Mouse (Mus musculus) limb, embryonic 13.5 days (tissue): Measurements from ENCODE around the gene 0610040J01Rik. TPM values are rescaled to one million over a fixed set of nuclear protein-coding genes. Genes with fewer than 3 reads are reported as not detected.

Experiments used
- ATAC-seq: fragments of 200-750 bp; cut with Nextera tagmentation; 2 replicates; pipeline ENCODE4 v1.8.0; 2017; ENCODE audit warnings: low read depth, moderate number of reproducible peaks, moderate TSS enrichment; ENCODE audit not compliant: low FRiP score
- H3K27ac ChIP-seq: fragments of 300-500 bp; sonication (generic); 2 replicates; pipeline ENCODE4 v1.5.1; 2015; ENCODE audit warnings: inconsistent platforms, mild to moderate bottlenecking, moderate library complexity
- H3K27me3 ChIP-seq: fragments of 300-500 bp; sonication (generic); 2 replicates; pipeline ENCODE4 v1.6.1; 2015; ENCODE audit warnings: mild to moderate bottlenecking, inconsistent platforms
- H3K36me3 ChIP-seq: fragments of 300-500 bp; sonication (generic); 2 replicates; pipeline ENCODE4 v1.6.1; 2015; ENCODE audit warnings: inconsistent platforms, mild to moderate bottlenecking, moderate library complexity
- H3K4me1 ChIP-seq: fragments of 300-500 bp; sonication (generic); 2 replicates; pipeline ENCODE4 v1.6.1; 2015; ENCODE audit warnings: inconsistent platforms
- H3K4me2 ChIP-seq: fragments of 300-500 bp; sonication (generic); replicated peaks from 2 replicates; pipeline ENCODE4 v1.6.1; 2015; ENCODE audit warnings: inconsistent platforms, mild to moderate bottlenecking, moderate library complexity
- H3K4me3 ChIP-seq: fragments of 300-500 bp; sonication (generic); 2 replicates; pipeline ENCODE4 v1.5.1; 2015; ENCODE audit warnings: moderate library complexity, mild to moderate bottlenecking, inconsistent platforms
- H3K9ac ChIP-seq: fragments of 300-500 bp; sonication (generic); 2 replicates; pipeline ENCODE4 v1.6.1; 2015; ENCODE audit warnings: mild to moderate bottlenecking, inconsistent platforms
- H3K9me3 ChIP-seq: fragments of 300-500 bp; sonication (generic); 2 replicates; pipeline ENCODE4 v1.6.1; 2016; ENCODE audit warnings: inconsistent platforms
- WGBS: fragments of 180-500 bp; shearing (Covaris S2); methylation state at CpG from one replicate; pipeline ENCODE4 v1.1.7; 2015; 5-methylcytosine and 5-hydroxymethylcytosine counted together
- polyA plus RNA-seq: library from polyadenylated mRNA; unstranded; fragments of >200 nt; fragmentation: Nextera tagmentation; extraction: Ambion mirVana; gene quantifications from 2 replicates; pipeline ENCODE4 v1.2.1, GENCODE M21; 2015

0610040J01Rik gene
- polyA plus RNA-seq, 1 experiment from 2014 or later: 6.1 TPM

DNA sequence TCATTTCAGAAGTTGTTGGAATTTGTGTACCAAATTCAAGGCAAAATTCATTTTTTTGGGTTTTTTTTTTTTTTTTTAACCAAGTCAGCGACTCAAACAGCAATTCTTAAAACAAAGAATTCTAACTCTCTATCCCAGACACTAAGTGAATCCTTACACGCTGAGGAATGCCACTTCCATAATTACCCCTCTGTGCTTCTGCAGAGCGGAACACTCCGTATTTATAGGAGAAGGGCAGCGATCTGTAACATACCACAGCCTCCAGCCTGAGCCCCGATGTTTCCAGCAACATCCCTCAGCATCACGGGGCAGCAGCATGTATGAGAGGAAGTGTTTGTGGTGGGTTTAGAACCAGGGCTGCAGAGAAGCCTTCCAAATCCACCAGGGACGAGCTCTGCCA lies 135.4 kb downstream of the 0610040J01Rik start:
- no peak overlapping the region for H3K4me2 ChIP-seq
- H3K4me3 ChIP-seq: no peak overlapping the region
- no peaks in the 10 kb centered on the region for H3K27me3 ChIP-seq
- WGBS: 75% methylated on average over 8 of the region's 8 CpGs
- peaks cover 17% of the 10 kb centered on the region for H3K4me1 ChIP-seq
- no peaks in the 10 kb centered on the region for H3K9me3 ChIP-seq
- H3K36me3 ChIP-seq: no peaks in the 10 kb centered on the region
- no peak overlapping the region for H3K27ac ChIP-seq
- no peak overlapping the region for H3K9ac ChIP-seq
- ATAC-seq: no peak

DNA sequence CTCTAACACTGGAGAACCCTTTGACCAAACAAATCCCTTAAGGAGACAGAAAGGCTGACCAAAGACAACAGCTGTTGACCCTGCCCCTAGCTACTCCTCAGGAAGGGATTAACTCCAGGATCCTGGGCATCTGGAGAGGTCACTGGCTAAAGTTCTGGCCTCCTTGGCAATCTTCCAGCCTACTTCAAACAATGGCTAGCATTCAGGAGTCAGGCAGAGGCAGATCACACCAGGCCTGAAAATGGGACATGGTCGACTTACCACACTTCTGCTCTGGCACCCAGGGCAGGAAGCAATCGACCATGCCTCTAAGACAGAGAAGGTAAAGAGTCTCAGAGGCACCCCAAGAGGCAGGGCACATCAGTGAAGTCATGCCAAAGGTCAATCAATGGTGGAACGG lies 137.0 kb downstream of the 0610040J01Rik start:
- Histone ChIP-seq H3K27ac (no peak overlapping the region), H3K4me1 (peaks cover 17% of the 10 kb centered on the region), H3K9ac (no peak overlapping the region), H3K9me3 (no peaks in the 10 kb centered on the region), H3K4me2 (no peak overlapping the region), H3K4me3 (no peak overlapping the region), H3K36me3 (no peaks in the 10 kb centered on the region), H3K27me3 (no peaks in the 10 kb centered on the region)
- no peak for ATAC-seq
- WGBS: 28% methylated on average over 3 of the region's 3 CpGs

Other genes with a start within 250 kb of the 0610040J01Rik start
- 0.38 and 0.60 TPM in 2 replicates for gene Nwd2, start 163.3 kb upstream of the 0610040J01Rik start, polyA plus RNA-seq
- 17.9 and 18.0 TPM in 2 replicates for gene Rell1, start 156.5 kb downstream of the 0610040J01Rik start, polyA plus RNA-seq